Mouse (Mus musculus) right cerebral cortex, postnatal 10 days (tissue): ENCODE data around the gene Cd27.
A peak's percentile ranks its signal among the peaks of the same experiment; 100 is the strongest.
"Not testable (repeated sequence)": the region's sequence is repeated elsewhere in the genome, so short reads cannot be mapped to it uniquely, and the experiment has no call there.

Experiments
- DNase-seq, 2 experiments: peaks; one replicate each; pipeline ENCODE4 v3.0.0; 2021; ENCODE audit warnings: low spot score in 2 of 2

The Cd27 gene

GRCm38 (mm10) chr6:125236782-125237181 lies at the start of gene Cd27:
Gene Cd27, minus strand, starts transcription at chr6:125237010.
- DNase-seq = no peak

DNA sequence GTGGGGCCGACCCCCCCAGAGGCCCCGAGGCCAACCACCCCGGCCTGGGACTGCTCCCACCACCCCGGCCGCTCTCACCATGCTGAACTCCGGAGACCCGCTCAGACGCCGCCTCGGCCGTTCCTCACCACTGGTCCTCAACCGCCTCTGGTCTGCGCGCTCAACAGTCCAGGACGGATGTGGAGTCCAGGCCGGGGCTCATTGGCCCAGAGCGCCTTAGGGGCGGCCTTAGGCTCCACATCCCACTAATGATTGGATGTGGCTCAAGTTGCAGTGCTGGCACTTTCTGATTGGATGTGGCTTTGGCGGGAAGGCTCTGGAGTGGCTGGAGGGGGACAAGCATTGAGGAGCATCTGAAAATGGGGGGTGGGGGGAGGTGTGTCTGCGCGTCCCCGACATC lies 49.1 kb upstream of the Cd27 start, which contains the start of gene Tuba3a:
TSS of gene Tuba3a (minus strand) at position 153 of the 400 bp plus-strand sequence.
- no peak for DNase-seq

GRCm38 (mm10) chr6:125284751-125285150 lies 47.9 kb upstream of the Cd27 start:
- no peak for DNase-seq

DNA sequence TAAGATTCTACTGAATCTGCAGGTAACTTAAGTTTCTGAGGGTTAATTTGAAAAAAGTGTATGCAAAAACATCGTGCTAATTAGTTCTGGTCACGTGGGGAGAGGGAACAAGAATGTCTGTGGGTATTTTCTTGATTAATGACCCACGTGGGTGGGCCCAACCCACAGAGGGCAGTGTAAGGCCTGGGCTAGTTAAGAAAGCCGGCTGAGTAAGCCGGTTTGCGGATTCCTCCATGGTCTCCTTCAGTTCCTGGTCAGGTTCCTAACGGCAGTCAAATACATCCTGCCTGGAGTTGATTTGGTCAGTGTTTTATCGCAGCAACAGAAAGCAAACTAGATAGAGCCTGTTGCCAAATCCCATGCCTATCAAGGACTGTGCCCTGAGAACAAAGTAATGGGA lies 47.4 kb upstream of the Cd27 start:
- no peak for DNase-seq

DNA sequence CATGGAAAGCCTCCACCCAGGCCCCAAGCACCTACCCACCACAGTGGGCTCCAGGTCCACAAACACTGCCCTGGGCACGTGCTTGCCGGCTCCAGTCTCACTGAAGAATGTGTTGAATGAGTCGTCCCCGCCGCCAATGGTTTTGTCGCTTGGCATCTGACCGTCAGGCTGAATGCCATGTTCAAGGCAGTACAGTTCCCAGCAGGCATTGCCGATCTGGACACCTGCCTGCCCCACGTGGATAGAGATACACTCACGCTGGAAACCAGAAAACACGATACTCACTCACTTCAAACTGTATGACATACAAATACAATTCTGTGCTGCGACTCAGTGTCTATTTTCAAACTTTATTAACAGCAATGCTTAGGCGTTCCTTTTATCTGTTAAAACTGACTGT lies 45.9 kb upstream of the Cd27 start:
- DNase-seq = not testable (repeated sequence)

DNA sequence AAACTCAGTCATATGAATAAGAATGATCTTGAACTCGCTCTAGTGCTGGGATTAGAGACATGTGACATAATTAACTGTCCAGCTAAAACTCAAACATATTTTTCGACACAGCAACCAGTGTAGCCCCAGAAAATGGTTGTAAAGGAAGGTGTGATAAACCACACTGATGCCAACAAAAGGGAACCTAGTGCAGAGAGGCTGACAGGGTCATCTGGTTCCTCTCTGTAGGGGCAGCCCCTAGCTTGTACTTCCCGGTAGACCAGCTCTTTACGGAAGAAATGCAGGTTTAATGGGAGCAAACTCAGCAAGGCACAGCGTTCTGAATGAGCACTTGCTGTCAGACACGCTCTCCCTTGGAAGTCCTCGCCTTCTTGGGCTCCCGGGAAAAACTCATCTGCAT lies 42.9 kb upstream of the Cd27 start:
- no peak for DNase-seq

DNA sequence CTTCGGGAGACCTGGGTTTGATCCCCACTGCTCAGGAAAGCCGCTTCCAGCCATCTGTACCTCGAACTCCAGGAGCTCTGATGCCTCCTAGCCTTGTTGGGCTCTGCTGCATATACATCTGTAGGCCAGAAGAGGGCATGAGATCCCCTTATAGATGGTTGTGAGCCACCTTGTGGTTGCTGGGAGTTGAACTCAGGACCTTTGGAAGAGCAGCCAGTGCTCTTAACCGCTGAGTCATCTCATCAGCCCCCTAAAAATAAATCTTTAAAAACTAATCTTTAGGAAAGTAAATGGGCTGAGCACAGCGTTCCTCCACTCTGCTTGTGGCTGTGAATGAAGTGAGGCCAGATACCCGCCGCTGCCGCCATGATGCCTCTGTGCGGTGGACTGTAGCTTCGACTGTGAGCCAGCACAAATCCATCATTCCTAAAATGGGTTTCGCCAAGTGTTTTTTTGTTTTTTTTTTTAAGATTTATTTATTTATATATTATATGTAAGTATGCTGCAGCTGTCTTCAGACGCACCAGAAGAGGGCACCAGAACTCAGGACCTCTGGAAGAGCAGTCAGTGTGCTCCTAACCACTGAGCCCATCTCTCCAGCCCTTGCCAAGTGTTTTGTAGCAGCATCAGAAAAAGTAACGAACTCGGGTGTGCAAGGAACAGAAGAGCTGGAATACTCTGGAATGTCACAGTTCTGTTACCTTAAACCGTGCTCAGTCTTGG lies 38.2 kb upstream of the Cd27 start:
- peak; percentile 42 to 59 for DNase-seq

GRCm38 (mm10) chr6:125272228-125272785 lies 35.5 kb upstream of the Cd27 start:
- DNase-seq = no peak

DNA sequence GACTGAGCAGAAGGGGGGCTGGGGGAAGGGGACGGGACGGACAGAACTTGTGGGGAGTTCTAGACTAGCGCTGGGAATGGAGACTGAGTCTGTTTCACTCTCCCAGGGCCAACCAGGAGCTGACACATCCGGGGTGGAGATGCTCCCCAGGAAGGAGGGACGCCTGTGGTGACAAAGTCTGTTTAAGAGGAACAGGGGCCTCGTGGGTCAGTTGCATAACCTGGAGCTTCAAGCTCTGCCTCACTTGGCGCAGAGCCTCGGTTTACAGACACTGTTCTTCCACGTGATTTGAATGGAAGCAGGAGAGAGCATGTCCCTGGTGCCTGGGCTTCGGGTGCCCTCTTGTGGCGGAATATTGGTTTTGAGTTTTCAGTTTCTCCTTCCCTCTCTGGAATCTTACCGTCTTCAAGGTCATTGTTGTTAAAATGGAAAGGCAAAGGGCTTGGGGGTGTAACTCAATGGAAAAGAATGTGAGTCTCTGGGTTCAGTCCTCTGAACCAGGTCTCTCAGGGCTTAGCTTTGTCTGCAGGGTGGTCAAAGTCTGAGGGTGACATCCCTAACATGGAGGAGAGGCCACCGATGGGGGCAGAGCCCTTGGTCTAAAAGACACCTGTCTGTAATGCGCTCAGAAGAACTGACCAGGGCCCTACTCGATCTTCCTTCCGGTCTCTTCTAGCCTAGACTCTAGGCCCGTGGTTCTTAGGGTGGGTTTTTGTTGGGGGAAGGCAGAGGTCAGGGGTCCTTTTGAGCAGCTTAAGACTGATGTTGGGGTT lies 34.8 kb upstream of the Cd27 start:
- peak; percentile 93 to 94 for DNase-seq

- DNase-seq = no peak
Observed at GRCm38 (mm10) chr6:125268799-125269198, 32.0 kb upstream of the Cd27 start.

DNA sequence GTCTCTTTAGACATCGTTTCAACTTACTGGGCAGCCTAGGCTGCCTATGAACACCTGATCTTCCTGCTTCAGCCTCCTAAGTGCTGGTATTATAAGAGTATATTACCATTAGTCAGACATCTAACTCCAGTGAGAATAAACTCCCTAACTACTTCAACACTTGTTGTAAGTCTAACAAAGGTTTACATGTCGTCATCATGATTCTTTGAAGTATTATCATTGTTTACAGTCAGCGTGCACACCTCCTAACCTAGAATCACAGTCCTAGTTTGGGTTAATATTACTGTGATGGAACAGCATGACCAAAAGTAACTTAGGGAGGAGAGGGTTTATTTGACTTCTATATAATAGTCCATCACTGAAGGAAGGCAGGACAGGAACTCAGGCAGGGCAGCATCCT lies 30.7 kb upstream of the Cd27 start:
- no peak for DNase-seq

DNA sequence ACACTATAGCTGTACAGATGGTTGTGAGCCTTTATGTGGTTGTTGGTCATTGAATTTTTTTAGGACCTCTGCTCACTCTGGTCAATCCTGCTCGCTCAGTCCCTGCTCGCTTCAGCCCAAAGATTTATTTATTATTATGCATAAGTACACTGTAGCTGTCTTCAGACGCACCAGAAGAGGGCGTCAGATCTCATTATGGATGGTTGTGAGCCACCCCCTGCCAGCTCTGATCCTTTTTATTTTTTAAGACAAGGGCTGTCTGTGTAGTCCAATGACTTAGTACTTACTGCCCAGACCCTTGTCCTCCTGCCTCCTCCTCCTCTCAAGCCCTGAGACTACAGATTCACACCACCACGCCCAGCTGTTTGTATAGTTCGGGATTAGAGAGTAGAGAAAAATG lies 29.8 kb upstream of the Cd27 start:
- DNase-seq = not testable (repeated sequence)

DNA sequence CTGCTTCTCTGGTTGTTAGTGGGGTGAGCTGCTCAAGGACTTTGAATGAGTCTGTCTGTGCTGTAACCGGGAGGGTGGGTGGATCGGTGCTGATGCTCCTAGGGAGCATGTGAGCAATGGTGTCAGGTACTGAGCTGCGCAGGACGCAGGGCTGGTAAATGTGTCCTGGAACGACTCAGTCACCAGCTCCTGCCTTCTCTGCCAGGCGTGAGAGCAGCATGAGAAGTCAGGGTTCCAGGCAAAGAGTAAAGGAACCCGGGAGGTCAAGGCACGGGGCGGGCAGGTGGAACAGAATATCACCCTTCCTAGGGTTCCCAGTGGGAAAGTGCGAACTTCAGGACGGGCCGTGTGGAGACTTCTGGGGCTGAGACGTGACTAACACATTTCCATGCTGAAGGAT lies 29.3 kb upstream of the Cd27 start:
- no peak for DNase-seq

DNA sequence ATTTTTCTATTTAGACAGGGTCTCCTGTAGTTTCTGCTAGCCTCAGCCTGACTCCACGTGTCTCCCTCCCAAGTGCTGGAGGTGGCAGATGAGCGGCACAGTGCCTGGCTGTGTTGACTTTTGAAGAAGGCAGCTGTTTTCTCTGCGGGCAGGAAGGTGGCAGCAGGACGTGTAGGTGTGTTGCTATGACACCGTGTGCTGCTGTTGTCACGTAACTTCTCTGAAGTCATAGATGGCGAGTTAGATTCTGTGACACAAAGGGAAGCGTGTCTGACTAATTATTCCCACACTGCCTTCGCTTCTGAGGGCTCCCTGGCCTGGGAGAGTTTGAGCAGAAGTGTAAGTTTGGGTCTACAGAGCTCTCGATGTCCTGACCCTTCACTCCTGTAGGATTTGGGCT lies 28.4 kb upstream of the Cd27 start:
- DNase-seq = peak in 1 of 2 experiments; percentile 51

GRCm38 (mm10) chr6:125264219-125264618 lies 27.4 kb upstream of the Cd27 start:
- no peak for DNase-seq

GRCm38 (mm10) chr6:125260006-125260555 lies 23.3 kb upstream of the Cd27 start:
- no peak for DNase-seq

GRCm38 (mm10) chr6:125256222-125256966 lies 19.6 kb upstream of the Cd27 start:
- peak; percentile 40 to 55 for DNase-seq

- no peak for DNase-seq
Observed at GRCm38 (mm10) chr6:125255516-125256044, 18.8 kb upstream of the Cd27 start.

DNA sequence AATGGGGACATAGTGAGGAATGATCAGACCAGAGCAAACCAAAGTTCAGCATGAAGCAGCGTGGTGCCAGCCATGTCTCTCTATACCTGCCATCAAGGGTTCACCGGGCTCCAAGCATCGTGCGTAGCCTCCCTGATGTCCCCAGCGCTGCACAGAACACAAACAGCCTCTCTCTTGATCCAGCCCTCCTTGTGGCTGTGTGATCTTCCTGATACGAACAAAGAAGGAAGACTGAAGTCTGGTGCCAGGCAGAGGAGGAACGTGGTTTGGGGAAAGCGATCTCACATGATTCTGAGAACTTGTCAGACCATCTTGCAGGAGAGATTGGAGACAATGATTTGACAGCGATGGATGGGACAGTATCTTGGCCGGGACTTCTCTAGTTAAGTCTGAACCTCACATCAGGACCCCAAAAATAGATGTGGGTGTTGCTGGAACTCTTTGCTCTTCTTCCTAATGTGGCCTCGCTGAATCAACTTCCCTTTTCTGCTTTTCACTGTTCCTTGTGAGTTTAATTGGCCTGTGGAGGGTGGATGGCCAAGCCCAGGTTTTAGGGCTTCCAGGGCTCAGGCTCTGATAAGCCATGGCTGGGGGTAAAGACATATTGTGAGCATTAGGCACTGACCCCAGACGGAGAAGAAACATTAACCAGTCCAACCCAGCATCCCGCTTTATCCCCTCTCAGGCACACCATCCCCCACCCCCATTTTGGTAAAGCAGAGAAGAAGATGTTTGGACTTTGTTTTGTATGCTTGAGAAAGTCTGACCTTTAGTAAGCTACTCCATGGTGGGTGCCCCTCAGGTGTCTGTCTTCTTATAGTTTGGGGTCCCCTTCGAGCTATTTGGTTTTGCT lies 17.3 kb upstream of the Cd27 start:
- DNase-seq = no peak

- no peak for DNase-seq
Observed at GRCm38 (mm10) chr6:125252711-125253110, 15.9 kb upstream of the Cd27 start.

DNA sequence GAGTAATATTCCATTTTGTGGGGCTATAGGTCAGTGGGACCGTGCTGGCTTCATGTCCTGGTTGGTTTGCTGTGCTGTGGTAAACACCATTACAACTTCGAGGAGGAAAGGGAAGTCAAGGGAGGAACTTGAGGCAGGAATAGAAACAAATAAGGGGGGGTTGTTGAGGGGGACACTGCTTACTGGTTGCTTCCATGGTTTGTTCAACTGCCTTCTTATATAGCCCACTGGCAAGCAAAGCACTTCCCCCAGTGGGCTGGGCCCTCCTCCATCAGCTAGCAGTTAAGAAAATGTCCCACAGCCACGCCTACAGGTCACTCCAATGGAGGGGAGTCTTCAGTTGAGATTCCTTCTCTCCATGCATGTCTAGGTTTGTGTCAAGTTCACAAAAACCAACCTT lies 15.5 kb upstream of the Cd27 start:
- no peak for DNase-seq
